Mouse (Mus musculus) gastrocnemius, postnatal 10 days (tissue): ENCODE results near the gene Fth1. TPM values are rescaled to one million over a fixed set of nuclear protein-coding genes. Genes with fewer than 3 reads are reported as not detected.

Experiments
- DNase-seq: peaks from one replicate; pipeline ENCODE4 v3.0.0; 2021; ENCODE audit warnings: mixed read lengths
- total RNA-seq, 2 experiments: library from RNA; stranded (reverse); gene quantifications; 2 replicates each; pipeline ENCODE4 v1.2.3; 2021

The Fth1 gene
- total RNA-seq, 2 experiments from 2014 or later: 2,152 to 2,273 TPM

- no peak for DNase-seq
These were observed 11.9 kb downstream of the Fth1 start for GRCm38 (mm10) chr19:9992011-9992958.

- DNase-seq: peak; percentile 98
These were observed 12.7 kb downstream of the Fth1 start for GRCm38 (mm10) chr19:9993036-9993656.

GRCm38 (mm10) chr19:9997204-9998062 is 17.0 kb downstream of the Fth1 start:
- DNase-seq: no peak

- no peak for DNase-seq
These were observed 17.6 kb downstream of the Fth1 start for GRCm38 (mm10) chr19:9998063-9998416.

GRCm38 (mm10) chr19:9998736-9999486 is 18.5 kb downstream of the Fth1 start:
- DNase-seq: no peak

- no peak for DNase-seq
These were observed 19.9 kb downstream of the Fth1 start for GRCm38 (mm10) chr19:10000330-10000729.

- no peak for DNase-seq
These were observed 21.0 kb downstream of the Fth1 start, which contains the start of the genes Best1 and Rab3il1 for GRCm38 (mm10) chr19:10001206-10001969. Best1 (minus strand) TSS chr19:10001633. Rab3il1 (plus strand) TSS chr19:10001669.

- DNase-seq: no peak
These were observed 23.3 kb downstream of the Fth1 start for GRCm38 (mm10) chr19:10003696-10004095.

GRCm38 (mm10) chr19:10011408-10011807 is 31.0 kb downstream of the Fth1 start:
- DNase-seq: no peak

GRCm38 (mm10) chr19:10012827-10013278 is 32.5 kb downstream of the Fth1 start:
- DNase-seq: peak; percentile 63

GRCm38 (mm10) chr19:10013348-10013747 is 33.0 kb downstream of the Fth1 start:
- peak; percentile 47 for DNase-seq

GRCm38 (mm10) chr19:10013913-10014312 is 33.5 kb downstream of the Fth1 start:
- peak; percentile 49 for DNase-seq

- no peak for DNase-seq
These were observed 34.4 kb downstream of the Fth1 start for GRCm38 (mm10) chr19:10014824-10015223.

- no peak for DNase-seq
These were observed 35.0 kb downstream of the Fth1 start for GRCm38 (mm10) chr19:10015442-10015841.

- DNase-seq: no peak
These were observed 35.8 kb downstream of the Fth1 start for GRCm38 (mm10) chr19:10016151-10016550.

GRCm38 (mm10) chr19:10017637-10018526 is 37.5 kb downstream of the Fth1 start:
- DNase-seq: peak; percentile 93

- DNase-seq: no peak
These were observed 38.1 kb downstream of the Fth1 start for GRCm38 (mm10) chr19:10018527-10018818.

GRCm38 (mm10) chr19:10019214-10019760 is 38.9 kb downstream of the Fth1 start:
- DNase-seq: no peak

GRCm38 (mm10) chr19:10021981-10022380 is 41.6 kb downstream of the Fth1 start:
- no peak for DNase-seq
